Mouse (Mus musculus): ENCODE results near the gene Drc1.

Drc1 gene

GRCm38 (mm10) chr5:30287106-30287882, 6.1 kb downstream of the Drc1 start:
- DNase-seq (ENCODE audit: low spot score) = no peak

DNA sequence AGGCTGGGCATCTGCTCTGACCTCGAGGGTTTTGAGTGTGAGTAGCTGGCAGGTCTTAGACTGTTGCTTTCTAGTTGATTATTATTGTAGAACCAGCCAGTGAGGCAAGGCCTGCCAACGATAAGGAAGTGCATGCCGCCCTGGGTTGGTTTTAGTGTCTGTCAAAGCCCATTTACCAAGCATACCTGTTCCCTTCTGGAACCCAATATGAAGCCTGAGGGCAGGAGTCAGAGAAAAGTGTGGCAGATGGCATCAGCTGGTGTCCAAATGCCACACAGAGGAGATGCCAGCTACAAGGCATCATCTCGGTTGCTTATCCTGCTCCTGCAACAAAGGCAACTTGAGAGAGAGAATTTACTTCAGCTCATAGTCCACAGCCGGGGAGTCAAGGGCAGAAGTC, 59.6 kb downstream of the Drc1 start:
- DNase-seq (ENCODE audit: low spot score) = no peak

GRCm38 (mm10) chr5:30341601-30342365, 60.6 kb downstream of the Drc1 start:
- no peak for DNase-seq (ENCODE audit: low spot score)

GRCm38 (mm10) chr5:30342601-30343015, 61.4 kb downstream of the Drc1 start:
- DNase-seq (ENCODE audit: low spot score) = peak; percentile 38

DNA sequence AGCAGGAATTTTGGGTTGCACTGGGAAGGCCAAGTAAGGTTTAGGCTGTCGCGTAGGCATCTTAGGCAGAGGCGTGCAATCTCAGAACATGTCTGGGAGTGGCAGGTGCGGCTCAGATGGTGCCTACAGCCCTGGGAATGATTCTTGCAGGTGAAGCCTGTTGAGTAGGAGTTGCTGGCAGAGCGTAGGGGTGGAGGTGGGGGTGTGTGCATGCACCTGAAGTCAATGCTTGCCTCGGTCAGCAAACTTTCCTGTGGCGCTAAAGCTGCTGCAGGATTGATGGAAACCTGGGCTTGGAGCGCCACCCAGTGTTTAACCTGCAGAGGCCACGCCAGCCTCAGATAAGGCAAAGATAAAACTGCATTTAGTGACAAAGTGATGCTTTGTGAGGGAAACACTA, 61.9 kb downstream of the Drc1 start:
- DNase-seq (ENCODE audit: low spot score) = peak; percentile 68

DNA sequence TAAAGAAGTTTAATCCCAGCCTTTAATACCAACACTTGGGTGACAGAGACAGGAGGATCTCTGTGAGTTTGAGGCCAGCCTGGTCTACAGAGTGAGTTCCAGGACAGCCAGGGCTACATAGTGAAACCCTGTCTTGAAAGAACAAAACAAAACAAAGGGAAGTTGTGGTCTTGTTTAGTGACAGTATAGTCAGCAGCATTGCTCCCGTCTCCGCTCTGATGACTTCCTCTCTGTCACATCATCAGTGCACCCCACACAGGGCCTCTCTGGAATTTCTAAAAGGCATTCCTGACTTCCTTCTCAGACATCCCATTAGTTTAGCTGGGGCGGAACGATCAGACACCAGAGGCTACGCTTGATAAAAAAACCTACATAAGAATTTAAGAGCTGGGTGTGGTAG, 62.7 kb downstream of the Drc1 start:
- no peak for DNase-seq (ENCODE audit: low spot score)

DNA sequence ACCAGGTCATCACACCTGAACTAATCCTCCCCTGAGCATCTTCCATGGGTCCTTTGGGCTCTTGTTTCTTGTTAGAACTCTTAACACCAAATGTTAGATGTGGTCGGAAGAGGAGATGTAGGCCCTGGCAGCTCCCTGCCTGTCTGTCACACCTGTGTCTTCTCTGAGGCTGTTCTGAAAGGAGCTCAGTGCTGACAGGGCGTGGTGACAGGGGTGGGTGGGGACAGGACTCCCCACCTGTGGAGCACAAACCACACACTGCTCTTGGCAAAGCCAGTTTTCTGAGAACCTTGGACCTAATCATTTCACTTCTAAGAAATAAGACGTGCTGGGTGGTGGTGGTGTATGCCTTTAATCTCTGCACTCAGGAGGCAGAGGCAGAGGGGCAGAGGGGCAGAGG, 72.4 kb downstream of the Drc1 start:
- no peak for DNase-seq (ENCODE audit: low spot score)

- no peak for DNase-seq (ENCODE audit: low spot score)
Observed at GRCm38 (mm10) chr5:30355114-30355513, 73.9 kb downstream of the Drc1 start.

- DNase-seq (ENCODE audit: low spot score) = no peak
Observed at GRCm38 (mm10) chr5:30355559-30356159, 74.5 kb downstream of the Drc1 start.

- no peak for DNase-seq (ENCODE audit: low spot score)
Observed at GRCm38 (mm10) chr5:30356647-30357046, 75.5 kb downstream of the Drc1 start.

DNA sequence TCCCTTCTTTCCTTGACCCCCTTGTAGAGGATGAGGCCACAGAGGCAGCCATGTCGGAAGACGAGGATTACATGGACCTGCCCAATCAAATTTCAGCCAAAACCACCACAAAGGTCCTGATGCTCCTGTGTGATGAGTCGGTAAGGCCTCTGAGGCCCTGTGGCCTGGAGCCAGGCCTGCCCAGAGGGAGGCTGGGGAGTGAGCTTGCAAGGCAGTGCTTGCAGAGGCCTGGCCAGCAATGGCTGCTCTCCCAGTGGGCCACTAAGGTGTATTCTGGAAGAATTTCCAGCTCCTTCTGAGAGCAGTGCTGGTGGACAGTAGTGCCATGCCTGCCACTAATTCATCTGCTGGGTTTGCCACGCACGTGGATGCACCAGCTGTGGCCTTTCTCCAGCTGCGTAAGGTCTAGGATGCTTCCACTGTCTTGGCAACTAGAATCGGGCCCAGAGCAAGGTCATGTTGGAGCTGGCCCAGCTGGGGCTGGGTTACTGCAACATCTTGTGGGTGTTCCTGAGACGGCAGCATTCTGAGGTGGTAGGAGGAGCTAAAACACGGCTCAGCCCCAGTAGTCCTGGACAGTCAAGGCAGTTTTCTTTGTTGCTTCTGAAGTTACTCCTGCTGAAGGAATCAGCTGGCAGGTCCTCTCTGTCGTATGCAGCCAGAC, 77.4 kb downstream of the Drc1 start:
- DNase-seq (ENCODE audit: low spot score) = no peak

DNA sequence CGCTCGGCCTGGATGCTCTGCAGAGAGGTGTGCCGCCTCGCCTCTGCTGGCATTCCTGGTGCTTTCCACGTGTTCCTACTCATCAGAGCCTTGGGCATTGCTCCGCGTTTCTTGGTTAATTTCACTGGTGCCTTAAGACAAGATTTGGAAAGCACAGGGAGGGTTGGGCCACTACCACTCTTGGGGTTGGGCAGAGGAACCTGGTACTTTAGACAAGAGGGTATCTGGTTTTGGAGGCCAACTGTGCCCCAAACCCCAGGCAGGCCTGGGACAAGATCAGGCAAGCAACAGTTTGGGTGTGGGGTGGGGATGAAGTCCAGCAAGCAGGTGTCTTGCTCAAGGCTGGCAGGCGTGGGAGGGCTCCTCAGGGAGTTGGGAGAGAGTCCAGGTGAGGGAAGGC, 86.2 kb downstream of the Drc1 start:
- DNase-seq (ENCODE audit: low spot score) = no peak

DNA sequence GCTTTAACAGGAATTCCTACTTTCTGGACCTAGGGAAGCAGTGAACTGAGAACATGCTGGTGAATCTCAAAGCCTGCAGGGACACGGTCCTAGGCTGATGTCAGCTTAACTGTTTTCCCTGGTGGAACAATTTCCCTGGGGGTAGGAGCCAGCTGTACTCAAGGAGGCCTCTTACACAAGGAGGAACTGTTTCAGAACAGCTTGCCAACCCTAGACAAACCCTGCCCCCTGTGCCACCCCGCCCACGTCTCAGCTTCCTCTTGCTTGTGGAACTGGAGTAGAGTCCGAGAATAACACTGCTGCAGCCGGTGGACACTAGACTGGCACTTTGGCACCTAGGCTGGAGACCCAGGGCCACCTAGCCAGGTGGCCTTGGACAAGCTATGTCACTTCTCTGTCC, 88.2 kb downstream of the Drc1 start:
- DNase-seq (ENCODE audit: low spot score) = peak; percentile 15

GRCm38 (mm10) chr5:30382876-30383275, 101.7 kb downstream of the Drc1 start:
- DNase-seq (ENCODE audit: low spot score) = no peak

DNA sequence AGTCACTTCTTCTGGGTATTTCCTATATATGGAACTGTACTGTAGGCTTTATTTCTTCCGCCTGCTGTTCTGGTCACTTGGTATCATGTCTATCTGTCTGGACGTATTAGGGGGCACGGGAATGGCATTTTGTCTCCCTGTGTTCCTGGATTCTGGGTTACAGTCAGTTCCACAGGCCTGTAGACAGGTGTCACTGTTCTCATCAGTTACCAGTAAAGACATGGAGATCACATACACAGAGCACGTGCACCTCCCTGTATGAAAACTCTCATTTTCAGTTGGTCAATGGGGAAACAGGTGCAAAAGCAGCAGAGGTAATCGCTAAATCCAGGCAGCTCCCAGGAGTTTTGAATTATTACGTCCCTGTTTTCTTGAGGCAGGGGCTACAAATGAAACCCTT, 106.5 kb downstream of the Drc1 start:
- no peak for DNase-seq (ENCODE audit: low spot score)

DNA sequence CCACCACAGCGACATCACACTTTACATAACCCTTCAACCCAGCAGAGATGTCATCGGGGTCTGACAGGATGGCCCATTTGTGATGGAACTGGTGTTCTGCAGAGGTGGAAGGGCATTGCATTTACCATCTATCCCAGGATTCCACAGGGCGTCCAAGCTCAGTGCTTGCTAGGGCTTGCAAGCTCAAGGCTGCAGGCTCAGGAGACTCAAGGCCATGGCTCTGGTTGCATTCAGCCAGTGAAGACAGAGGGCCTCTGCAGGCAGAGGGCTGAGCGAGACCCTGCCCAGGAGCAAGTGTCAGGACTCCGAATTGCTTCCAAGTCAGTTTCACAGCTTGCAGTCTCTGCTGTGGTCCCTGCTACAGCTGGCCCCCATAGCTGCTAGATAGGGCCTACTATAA, 108.6 kb downstream of the Drc1 start:
- DNase-seq (ENCODE audit: low spot score) = no peak

DNA sequence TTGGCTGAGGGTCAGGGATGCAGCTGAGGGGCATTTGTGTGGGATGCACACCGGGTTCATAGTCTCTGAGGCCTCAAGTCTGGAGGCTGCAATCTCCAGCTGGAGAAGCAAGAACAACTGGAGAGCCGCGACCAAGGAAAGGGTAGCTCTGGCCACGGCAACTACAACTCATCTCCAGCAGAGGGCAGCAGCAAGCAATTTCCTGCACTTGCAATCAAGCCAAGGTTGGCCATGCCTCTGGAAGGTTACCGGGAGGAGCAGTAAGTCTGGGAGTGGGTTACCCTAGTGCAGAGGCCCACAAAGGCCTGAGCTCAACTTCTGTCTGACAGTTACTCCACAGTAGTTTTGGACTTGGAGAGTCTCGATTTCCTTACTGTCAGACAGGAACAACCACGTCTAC, 110.3 kb downstream of the Drc1 start:
- peak; percentile 17 for DNase-seq (ENCODE audit: low spot score)

GRCm38 (mm10) chr5:30400521-30400920, 119.3 kb downstream of the Drc1 start:
- DNase-seq (ENCODE audit: low spot score) = no peak

GRCm38 (mm10) chr5:30401165-30401564, 120.0 kb downstream of the Drc1 start:
- no peak for DNase-seq (ENCODE audit: low spot score)

GRCm38 (mm10) chr5:30406876-30407275, 125.7 kb downstream of the Drc1 start:
- DNase-seq (ENCODE audit: low spot score) = no peak

- DNase-seq (ENCODE audit: low spot score) = no peak
Observed at GRCm38 (mm10) chr5:30411524-30411923, 130.3 kb downstream of the Drc1 start.

DNA sequence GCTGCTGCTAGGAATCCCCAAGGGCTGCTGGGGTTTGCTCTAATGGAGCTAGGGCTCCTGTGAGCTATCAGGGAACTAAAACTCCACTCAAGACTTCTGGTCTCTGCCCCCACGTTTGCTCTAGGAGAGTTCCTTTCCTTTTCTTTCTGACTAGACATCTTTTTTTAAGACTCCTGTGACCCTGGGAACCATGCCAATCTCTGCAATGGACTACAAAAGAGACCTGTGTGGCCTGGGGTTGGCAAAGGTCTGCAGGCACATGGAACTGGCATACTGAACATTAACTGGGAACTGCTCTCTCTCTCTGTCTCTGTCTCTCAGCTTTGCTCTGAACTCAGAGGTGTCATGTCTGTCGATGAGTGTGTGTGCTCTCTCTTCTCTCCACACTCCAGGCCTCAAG, 134.2 kb downstream of the Drc1 start:
- DNase-seq (ENCODE audit: low spot score) = no peak

DNA sequence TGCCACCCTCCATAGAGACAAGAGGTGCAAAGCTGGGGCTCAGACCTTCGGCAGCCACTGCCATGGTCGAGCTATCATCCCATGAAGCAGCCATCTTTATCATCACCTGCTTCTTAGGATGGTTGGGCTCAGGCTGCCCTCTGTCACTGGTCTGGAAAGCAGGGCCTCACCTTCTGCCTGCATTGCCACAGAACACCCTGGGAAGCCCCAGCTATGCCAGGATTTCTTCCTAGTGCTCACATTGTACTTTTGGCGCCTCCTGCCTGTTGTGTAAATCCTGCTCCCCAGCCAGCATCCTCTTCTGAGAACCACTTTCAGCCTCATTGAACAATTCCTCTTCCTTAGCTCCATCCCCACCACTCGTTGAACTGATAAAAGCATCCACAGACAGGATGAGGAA, 134.7 kb downstream of the Drc1 start:
- no peak for DNase-seq (ENCODE audit: low spot score)

Measured in left cerebral cortex, adult 11 months (tissue).